Comparison of ENCODE assay signal across 7 mouse cellular contexts in genomic region chr4:138282834-138283233, GRCm38 (mm10). TPM values are rescaled to one million over a fixed set of nuclear protein-coding genes. Genes with fewer than 3 reads are reported as not detected.
A peak's percentile ranks its signal among the peaks of the same experiment; 100 is the strongest.
DNase-seq lines count a peak whose midpoint lies in the region; ATAC-seq lines count a peak whose summit lies in the region.

No protein-coding gene starts in this region.

- peak; percentile 86 for DNase-seq in MN1 (ENCODE audit: low spot score)
- peak; percentile 93 for DNase-seq in brain, adult 2 months (ENCODE audit: low read depth, low spot score)
- peak; percentile 22 to 26 for DNase-seq in heart, postnatal 36 days
- DNase-seq in layer of hippocampus, adult 9-11 months, result peak; percentile 71
- DNase-seq in lung, postnatal 14 days, result peak; percentile 65
- DNase-seq in right cerebral cortex, adult 2 months (ENCODE audit: low spot score in 2 of 2), result peak; percentile 56 to 73

- ATAC-seq in erythroid progenitor cell, adult 5-6 weeks (replicated peaks; ENCODE audit: low FRiP score, poor library complexity, severe bottlenecking), result peak; percentile 91

- intact Hi-C loops in heart, postnatal 36 days (cut with DNase I), result no loop called here

RNA-seq across cellular contexts. Expression of gene Ddost, which starts 21.7 kb away (rescaled TPM):
- 65.6 and 81.3 TPM in 2 replicates for total RNA-seq in erythroid progenitor cell, adult 5-6 weeks (2015; ENCODE audit: low replicate concordance)
- 34.7 and 39.8 TPM in 2 replicates for total RNA-seq in erythroid progenitor cell, adult 5-6 weeks (2017; ENCODE audit: low replicate concordance)
- total RNA-seq in heart, postnatal 36 days (2021), result 10 to 100 TPM; 63.7 to 64.2 TPM

RNA-seq across cellular contexts. Expression of gene Kif17, which starts 32.6 kb away (rescaled TPM):
- total RNA-seq in erythroid progenitor cell, adult 5-6 weeks (2015; ENCODE audit: low replicate concordance), result 0.72 and 2.5 TPM in 2 replicates
- total RNA-seq in erythroid progenitor cell, adult 5-6 weeks (2017; ENCODE audit: low replicate concordance), result 1.3 TPM in 1 of 2 replicates, not detected in the other
- total RNA-seq in heart, postnatal 36 days (2021), result under 1 TPM in 1 of 2 experiments, not detected in 1; 0.08 TPM

RNA-seq across cellular contexts. Expression of gene Sh2d5, which starts 32.6 kb away (rescaled TPM):
- total RNA-seq in erythroid progenitor cell, adult 5-6 weeks (2015; ENCODE audit: low replicate concordance), result 1.8 and 3.8 TPM in 2 replicates
- total RNA-seq in erythroid progenitor cell, adult 5-6 weeks (2017; ENCODE audit: low replicate concordance), result 3.5 and 3.8 TPM in 2 replicates
- total RNA-seq in heart, postnatal 36 days (2021), result not detected

RNA-seq across cellular contexts. Expression of gene Pink1, which starts 43.3 kb away (rescaled TPM):
- 20.2 and 26.8 TPM in 2 replicates for total RNA-seq in erythroid progenitor cell, adult 5-6 weeks (2015; ENCODE audit: low replicate concordance)
- 20.8 and 36.6 TPM in 2 replicates for total RNA-seq in erythroid progenitor cell, adult 5-6 weeks (2017; ENCODE audit: low replicate concordance)
- 100 to 1,000 TPM; 629 to 755 TPM for total RNA-seq in heart, postnatal 36 days (2021)

Comparison
In these comparisons a context has a peak if more than half of its experiments do, and no peak if none do; other contexts are left out.
1. Peak in every context shown above with its lines: DNase-seq and ATAC-seq.
2. DNase-seq: peak in every context shown above with its lines; median percentile 93 in brain, adult 2 months; 86 in MN1; 71 in layer of hippocampus, adult 9-11 months; 65 in lung, postnatal 14 days; 64 in right cerebral cortex, adult 2 months; 24 in heart, postnatal 36 days.